Comparison of ENCODE assay signal across 10 mouse cellular contexts in genomic region chr14:52012085-52012484, GRCm38 (mm10). TPM values are rescaled to one million over a fixed set of nuclear protein-coding genes. Genes with fewer than 3 reads are reported as not detected.
A peak's percentile ranks its signal among the peaks of the same experiment; 100 is the strongest.
DNase-seq lines count a peak whose midpoint lies in the region; ATAC-seq and TF ChIP-seq lines count a peak whose summit lies in the region.
"Had no signal": no experiment of that assay in that cellular context is flagged by ENCODE, and none has a peak within 500 bp of the region (broad histone marks: within the 10 kb centered on the region; RNA-seq: fewer than 3 reads in every experiment).

No protein-coding gene starts in this region.

- no peak for ATAC-seq in forebrain, embryonic 16.5 days
- ATAC-seq in midbrain, embryonic 11.5 days (ENCODE audit: low FRiP score), result no peak
- ATAC-seq: intestine, embryonic 15.5 days had no signal

- peak overlapping the region; percentile 55 for H3K4me2 ChIP-seq in forebrain, embryonic 16.5 days (ENCODE audit: low read length)
- peak overlapping the region; percentile 85 for H3K4me2 ChIP-seq in midbrain, embryonic 11.5 days

- no peaks in the 10 kb centered on the region for H3K9me3 ChIP-seq in forebrain, embryonic 16.5 days (ENCODE audit: control insufficient read depth, low read length)
- no peaks in the 10 kb centered on the region for H3K9me3 ChIP-seq in midbrain, embryonic 11.5 days (ENCODE audit: control insufficient read depth, low read length)
- H3K9me3 ChIP-seq: embryonic facial prominence, embryonic 13.5 days; intestine, embryonic 15.5 days had no signal

- peaks cover 66% of the 10 kb centered on the region for H3K4me1 ChIP-seq in forebrain, embryonic 16.5 days (replicated peaks; ENCODE audit: control insufficient read depth, insufficient read depth, low read length)
- peaks cover 59% of the 10 kb centered on the region for H3K4me1 ChIP-seq in midbrain, embryonic 11.5 days (ENCODE audit: control insufficient read depth, insufficient read depth, low read length)

- no peaks in the 10 kb centered on the region for H3K27me3 ChIP-seq in forebrain, embryonic 16.5 days (replicated peaks; ENCODE audit: control insufficient read depth, insufficient read depth, low read length)
- no peaks in the 10 kb centered on the region for H3K27me3 ChIP-seq in midbrain, embryonic 11.5 days (ENCODE audit: control insufficient read depth, insufficient read depth, low read length)
- H3K27me3 ChIP-seq: embryonic facial prominence, embryonic 13.5 days; intestine, embryonic 15.5 days had no signal

- WGBS in forebrain, embryonic 16.5 days, result 40% methylated on average over 4 of the region's 4 CpGs
- WGBS in midbrain, embryonic 11.5 days, result 67% methylated on average over 4 of the region's 4 CpGs

- no peak for TF ChIP-seq CTCF in brain, embryonic 14.5 days (IDR thresholded peaks at IDR 0.05; ENCODE audit: borderline replicate concordance, extremely low read depth, insufficient read depth, insufficient read length)

- peaks cover 6% of the 10 kb centered on the region; the same call in 1 of the 2 replicates for H3K36me3 ChIP-seq in forebrain, embryonic 16.5 days (ENCODE audit: control insufficient read depth, insufficient read depth)
- H3K36me3 ChIP-seq in midbrain, embryonic 11.5 days (ENCODE audit: control insufficient read depth, insufficient read depth, low read length), result peaks cover 16% of the 10 kb centered on the region

- peak overlapping the region; percentile 92 for H3K27ac ChIP-seq in forebrain, embryonic 16.5 days (ENCODE audit: low read length)
- H3K27ac ChIP-seq in midbrain, embryonic 11.5 days (ENCODE audit: low read depth, low read length), result peak overlapping the region; percentile 100
- H3K27ac ChIP-seq: intestine, embryonic 15.5 days had no signal

- DNase-seq in 416B (ENCODE audit: low read depth), result peak; percentile 38
- DNase-seq in brain, embryonic 14.5 days (ENCODE audit: low read depth), result peak; percentile 81
- peak; percentile 88 for DNase-seq in midbrain, embryonic 11.5 days (ENCODE audit: low spot score, missing footprints)
- no peak for DNase-seq in urinary bladder, adult 2 months (ENCODE audit: low spot score)
- no peak for DNase-seq in ovary, postnatal 14 days (ENCODE audit: low spot score)
- no peak for DNase-seq in thymus, postnatal 0 days (ENCODE audit: low spot score)
- DNase-seq: lung, adult 18-20 months had no signal

- H3K9ac ChIP-seq in forebrain, embryonic 16.5 days (replicated peaks; ENCODE audit: low read depth, low read length), result no peak overlapping the region
- peak overlapping the region; percentile 98 for H3K9ac ChIP-seq in midbrain, embryonic 11.5 days (ENCODE audit: low read length)
- H3K9ac ChIP-seq: embryonic facial prominence, embryonic 13.5 days; intestine, embryonic 15.5 days had no signal

- TF ChIP-seq POLR2A in brain, embryonic 14.5 days (IDR thresholded peaks at IDR 0.05; ENCODE audit: borderline replicate concordance, extremely low read depth, insufficient read depth, insufficient read length, poor library complexity, severe bottlenecking), result no peak

- H3K4me3 ChIP-seq in forebrain, embryonic 16.5 days (replicated peaks; ENCODE audit: low read length), result no peak overlapping the region
- H3K4me3 ChIP-seq in midbrain, embryonic 11.5 days (ENCODE audit: low read depth, low read length), result peak overlapping the region; percentile 80
- H3K4me3 ChIP-seq: embryonic facial prominence, embryonic 13.5 days; intestine, embryonic 15.5 days had no signal

RNA-seq across cellular contexts. Expression of gene Tmem253, which starts 3.4 kb away (rescaled TPM):
- 1.9 and 3.6 TPM in 2 replicates for polyA plus RNA-seq in brain, embryonic 14.5 days (2012; rRNA removed)
- 0.67 and 0.81 TPM in 2 replicates for polyA plus RNA-seq in forebrain, embryonic 16.5 days (2015; fragmentation: Nextera tagmentation; extraction: Ambion mirVana)
- polyA plus RNA-seq in midbrain, embryonic 11.5 days (2014; fragmentation: Nextera tagmentation; extraction: Ambion mirVana), result 1.0 and 1.5 TPM in 2 replicates
- 1.1 and 1.5 TPM in 2 replicates for polyA plus RNA-seq in urinary bladder, adult 2 months (2012; rRNA removed)
- 0.90 and 1.5 TPM in 2 replicates for polyA plus RNA-seq in thymus, postnatal 0 days (2015; fragmentation: Nextera tagmentation; extraction: Ambion mirVana)

RNA-seq across cellular contexts. Expression of gene Zfp219, which starts 8.4 kb away (rescaled TPM):
- 177 and 242 TPM in 2 replicates for polyA plus RNA-seq in brain, embryonic 14.5 days (2012; rRNA removed)
- 28.6 and 32.2 TPM in 2 replicates for polyA plus RNA-seq in forebrain, embryonic 16.5 days (2015; fragmentation: Nextera tagmentation; extraction: Ambion mirVana)
- 91.9 and 110 TPM in 2 replicates for polyA plus RNA-seq in midbrain, embryonic 11.5 days (2014; fragmentation: Nextera tagmentation; extraction: Ambion mirVana)
- 105 and 107 TPM in 2 replicates for polyA plus RNA-seq in urinary bladder, adult 2 months (2012; rRNA removed)
- 40.7 and 44.5 TPM in 2 replicates for polyA plus RNA-seq in thymus, postnatal 0 days (2015; fragmentation: Nextera tagmentation; extraction: Ambion mirVana)

RNA-seq across cellular contexts. Expression of gene Arhgef40, which starts 27.6 kb away (rescaled TPM):
- 100 and 106 TPM in 2 replicates for polyA plus RNA-seq in brain, embryonic 14.5 days (2012; rRNA removed)
- polyA plus RNA-seq in forebrain, embryonic 16.5 days (2015; fragmentation: Nextera tagmentation; extraction: Ambion mirVana), result 58.5 and 70.4 TPM in 2 replicates
- 50.4 and 52.8 TPM in 2 replicates for polyA plus RNA-seq in midbrain, embryonic 11.5 days (2014; fragmentation: Nextera tagmentation; extraction: Ambion mirVana)
- 44.4 and 53.8 TPM in 2 replicates for polyA plus RNA-seq in urinary bladder, adult 2 months (2012; rRNA removed)
- polyA plus RNA-seq in thymus, postnatal 0 days (2015; fragmentation: Nextera tagmentation; extraction: Ambion mirVana), result 26.9 and 27.0 TPM in 2 replicates

RNA-seq across cellular contexts. Expression of gene Olfr221, which starts 30.2 kb away (rescaled TPM):
- polyA plus RNA-seq in brain, embryonic 14.5 days (2012; rRNA removed), result not detected in 2 replicates
- polyA plus RNA-seq in forebrain, embryonic 16.5 days (2015; fragmentation: Nextera tagmentation; extraction: Ambion mirVana), result not detected in 2 replicates
- not detected in 2 replicates for polyA plus RNA-seq in midbrain, embryonic 11.5 days (2014; fragmentation: Nextera tagmentation; extraction: Ambion mirVana)
- polyA plus RNA-seq in urinary bladder, adult 2 months (2012; rRNA removed), result not detected in 2 replicates
- polyA plus RNA-seq in thymus, postnatal 0 days (2015; fragmentation: Nextera tagmentation; extraction: Ambion mirVana), result not detected in 2 replicates
- polyA plus RNA-seq: embryonic facial prominence, embryonic 13.5 days; intestine, embryonic 15.5 days had no signal

Comparison
In these comparisons a context has a peak if more than half of its experiments do, and no peak if none do; other contexts are left out.
1. DNase-seq: peak in 416B (single experiment), brain, embryonic 14.5 days (single experiment) and midbrain, embryonic 11.5 days (single experiment); none in urinary bladder, adult 2 months (single experiment), ovary, postnatal 14 days (single experiment) and thymus, postnatal 0 days (single experiment).